Mouse (Mus musculus) erythroblast, embryonic 14.5 days (primary cell): ENCODE data around the gene Prkce.

Experiments used
- GATA1 ChIP-seq: IDR thresholded peaks from 2 replicates; pipeline ENCODE4 v1.6.1; 2012; ENCODE audit warnings: low read length, inconsistent platforms, mixed read lengths
- TAL1 ChIP-seq: IDR thresholded peaks from 3 replicates; pipeline ENCODE4 v1.6.1; 2012; ENCODE audit warnings: low read length, inconsistent platforms, mixed read lengths

DNA sequence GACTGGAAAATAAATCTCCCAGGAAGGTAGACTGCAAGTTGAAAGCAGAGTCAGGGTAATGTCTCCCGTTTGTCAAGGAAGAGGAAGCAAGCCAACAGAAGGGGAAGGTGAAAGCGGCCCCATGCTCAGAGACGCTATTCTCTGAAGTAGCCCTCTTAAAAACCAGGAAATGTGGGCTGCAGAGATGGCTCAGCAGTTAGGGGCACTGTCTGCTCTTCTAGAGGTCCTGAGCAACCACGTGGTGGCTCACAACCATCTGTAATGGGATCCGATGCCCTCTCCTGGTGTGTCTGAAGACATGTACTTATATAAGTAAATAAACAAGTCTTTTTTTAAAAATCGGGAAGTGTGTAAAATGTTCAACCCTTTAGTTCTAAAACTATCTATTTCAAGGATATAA, 327.3 kb downstream of the Prkce start:
- no peak for TF ChIP-seq TAL1
- TF ChIP-seq GATA1 = no peak
